Mouse (Mus musculus) bone marrow, adult 2 months (tissue): Measurements from ENCODE around the gene Rab12.

Experiments used
- CTCF ChIP-seq: fragments of 200-500 bp; IDR thresholded peaks from 2 replicates; pipeline ENCODE4 v1.5.1; 2011; ENCODE audit warnings: low read length, control low read depth; ENCODE audit not compliant: control insufficient read depth, insufficient read depth
- POLR2A ChIP-seq: fragments of 200-500 bp; IDR thresholded peaks from 2 replicates; pipeline ENCODE4 v1.6.1; 2011; ENCODE audit warnings: low read depth, mild to moderate bottlenecking, control low read depth, low read length, borderline replicate concordance; ENCODE audit not compliant: control insufficient read depth

DNA sequence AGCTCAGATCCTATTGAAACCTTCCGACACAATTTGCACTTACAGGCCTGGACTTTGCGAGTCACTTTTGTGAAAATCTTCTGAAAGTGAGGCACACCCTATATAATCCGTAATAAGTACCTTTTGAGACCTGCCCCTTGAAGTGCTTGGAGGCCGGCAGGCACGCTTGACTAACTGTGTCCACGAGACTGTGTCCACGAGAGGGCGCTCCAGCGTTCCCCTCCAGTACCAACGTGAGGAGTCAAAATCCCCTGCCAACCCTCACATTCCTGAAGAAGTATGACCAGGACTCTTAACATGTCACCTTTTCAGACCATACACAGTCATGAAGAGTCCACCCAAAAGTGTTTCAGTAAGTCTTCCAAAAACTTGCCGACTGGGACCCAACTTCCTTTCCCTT lies 68.4 kb downstream of the Rab12 start:
- TF ChIP-seq CTCF, result peak; percentile 76
- TF ChIP-seq POLR2A, result no peak
